Mouse (Mus musculus): ENCODE data around the gene Gpr135. TPM values are rescaled to one million over a fixed set of nuclear protein-coding genes. Genes with fewer than 3 reads are reported as not detected.

Gene Gpr135
- total and polyA plus RNA-seq, 2 experiments = 0.28 to 2.3 TPM

GRCm38 (mm10) chr12:72020285-72020684 lies 50.6 kb downstream of the Gpr135 start:
- no peaks in the 10 kb centered on the region for H3K27me3 ChIP-seq (ENCODE audit: control insufficient read depth, insufficient read depth, low read length)
- no peak overlapping the region for H3K9ac ChIP-seq (ENCODE audit: low read depth, low read length)
- no peaks in the 10 kb centered on the region for H3K79me2 ChIP-seq (ENCODE audit: control insufficient read depth, insufficient read depth, low read length)
- no peak overlapping the region for H3K4me3 ChIP-seq (ENCODE audit: insufficient read depth, low read depth, low read length)
- no peak overlapping the region for H3K27ac ChIP-seq (replicated peaks; ENCODE audit: insufficient read depth, low read depth, low read length)
- H3K36me3 ChIP-seq (ENCODE audit: control insufficient read depth, insufficient read depth, low read length) = no peaks in the 10 kb centered on the region
- no peak for DNase-seq (ENCODE audit: extremely low read depth, low read depth, low spot score)
- WGBS = 95% methylated on average over 4 of the region's 4 CpGs
- TF ChIP-seq POLR2A (IDR thresholded peaks at IDR 0.05; ENCODE audit: extremely low read depth, insufficient read depth, low read length) (no peak), CTCF (IDR thresholded peaks at IDR 0.05; ENCODE audit: low read depth, low read length) (no peak)
- H3K4me1 ChIP-seq (ENCODE audit: control insufficient read depth, insufficient read depth, low read length) = no peaks in the 10 kb centered on the region

Other genes with a start within 250 kb of the Gpr135 start
- 32.3 and 33.4 TPM in 2 replicates for gene Daam1, start 240.0 kb downstream of the Gpr135 start, total RNA-seq (2014; rRNA removed)
- gene Daam1, start 240.0 kb downstream of the Gpr135 start, polyA plus RNA-seq (2012; rRNA removed) = 5.5 and 7.7 TPM in 2 replicates
- 26.6 and 31.0 TPM in 2 replicates for gene L3hypdh, start 14.3 kb upstream of the Gpr135 start, total RNA-seq (2014; rRNA removed)
- gene L3hypdh, start 14.3 kb upstream of the Gpr135 start, polyA plus RNA-seq (2012; rRNA removed) = 33.1 and 39.5 TPM in 2 replicates
- 29.1 and 30.3 TPM in 2 replicates for gene Jkamp, start 14.5 kb upstream of the Gpr135 start, total RNA-seq (2014; rRNA removed)
- gene Jkamp, start 14.5 kb upstream of the Gpr135 start, polyA plus RNA-seq (2012; rRNA removed) = 42.1 and 45.8 TPM in 2 replicates
- gene Ccdc175, start 113.9 kb upstream of the Gpr135 start, total RNA-seq (2014; rRNA removed) = not detected in 2 replicates
- gene Ccdc175, start 113.9 kb upstream of the Gpr135 start, polyA plus RNA-seq (2012; rRNA removed) = not detected in 2 replicates